Mouse (Mus musculus) embryonic fibroblast, embryonic 13.5 days (primary cell): ENCODE results near the gene Mt1.

Experiments used
- CTCF ChIP-seq: IDR thresholded peaks from 2 replicates; pipeline ENCODE4 v1.5.1; 2011; ENCODE audit warnings: mild to moderate bottlenecking, control low read depth, low read length, moderate library complexity, borderline replicate concordance; ENCODE audit not compliant: insufficient read depth
- POLR2A ChIP-seq: IDR thresholded peaks from 2 replicates; pipeline ENCODE4 v1.6.1; 2011; ENCODE audit warnings: low read depth, mild to moderate bottlenecking, control low read depth, low read length, moderate library complexity

- TF ChIP-seq CTCF (no peak), POLR2A (no peak)
Measured at GRCm38 (mm10) chr8:94135556-94135955, 43.3 kb upstream of the Mt1 start.
